Mouse (Mus musculus): ENCODE measurements around the gene Slc47a2. TPM values are rescaled to one million over a fixed set of nuclear protein-coding genes. Genes with fewer than 3 reads are reported as not detected.

Slc47a2 gene
- polyA plus RNA-seq, 1 experiment from 2014 or later, result 0.24 TPM

- Histone ChIP-seq H3K4me2 (ENCODE audit: low read depth, low read length) (no peak overlapping the region), H3K4me1 (ENCODE audit: control insufficient read depth, insufficient read depth, low read length) (no peaks in the 10 kb centered on the region), H3K4me3 (ENCODE audit: low read length) (no peak overlapping the region), H3K9ac (ENCODE audit: low read length) (no peak overlapping the region), H3K9me3 (replicated peaks; ENCODE audit: control insufficient read depth, low read length) (no peaks in the 10 kb centered on the region), H3K27me3 (ENCODE audit: control insufficient read depth, insufficient read depth, low read length) (no peaks in the 10 kb centered on the region), H3K36me3 (ENCODE audit: control insufficient read depth, insufficient read depth) (no peaks in the 10 kb centered on the region), H3K27ac (ENCODE audit: low read length) (no peak overlapping the region)
- WGBS, result 53% methylated on average over 2 of the region's 2 CpGs
- no peak for ATAC-seq (replicated peaks; ENCODE audit: extremely low read depth, insufficient read depth, low FRiP score)
Measured at GRCm38 (mm10) chr11:61277937-61278336, 64.7 kb downstream of the Slc47a2 start.

- Histone ChIP-seq H3K4me1 (ENCODE audit: control insufficient read depth, insufficient read depth, low read length) (no peaks in the 10 kb centered on the region), H3K36me3 (ENCODE audit: control insufficient read depth, insufficient read depth) (no peaks in the 10 kb centered on the region), H3K9ac (ENCODE audit: low read length) (no peak overlapping the region), H3K9me3 (replicated peaks; ENCODE audit: control insufficient read depth, low read length) (no peaks in the 10 kb centered on the region), H3K27me3 (ENCODE audit: control insufficient read depth, insufficient read depth, low read length) (no peaks in the 10 kb centered on the region), H3K27ac (ENCODE audit: low read length) (no peak overlapping the region), H3K4me2 (ENCODE audit: low read depth, low read length) (no peak overlapping the region), H3K4me3 (ENCODE audit: low read length) (no peak overlapping the region)
- ATAC-seq (replicated peaks; ENCODE audit: extremely low read depth, insufficient read depth, low FRiP score), result no peak
- 70% methylated on average over 3 of the region's 3 CpGs for WGBS
Measured at GRCm38 (mm10) chr11:61276482-61276881, 66.2 kb downstream of the Slc47a2 start.

- Histone ChIP-seq H3K9ac (ENCODE audit: low read length) (no peak overlapping the region), H3K27ac (ENCODE audit: low read length) (no peak overlapping the region), H3K4me2 (ENCODE audit: low read depth, low read length) (no peak overlapping the region), H3K27me3 (ENCODE audit: control insufficient read depth, insufficient read depth, low read length) (no peaks in the 10 kb centered on the region), H3K36me3 (ENCODE audit: control insufficient read depth, insufficient read depth) (no peaks in the 10 kb centered on the region), H3K4me3 (ENCODE audit: low read length) (no peak overlapping the region), H3K4me1 (ENCODE audit: control insufficient read depth, insufficient read depth, low read length) (no peaks in the 10 kb centered on the region), H3K9me3 (replicated peaks; ENCODE audit: control insufficient read depth, low read length) (no peaks in the 10 kb centered on the region)
- no peak for ATAC-seq (replicated peaks; ENCODE audit: extremely low read depth, insufficient read depth, low FRiP score)
- 63% methylated on average over 8 of the region's 8 CpGs for WGBS
Measured at GRCm38 (mm10) chr11:61275106-61275505, 67.6 kb downstream of the Slc47a2 start.

GRCm38 (mm10) chr11:61274421-61274820, 68.2 kb downstream of the Slc47a2 start:
- Histone ChIP-seq H3K36me3 (ENCODE audit: control insufficient read depth, insufficient read depth) (no peaks in the 10 kb centered on the region), H3K4me1 (ENCODE audit: control insufficient read depth, insufficient read depth, low read length) (no peaks in the 10 kb centered on the region), H3K4me3 (ENCODE audit: low read length) (no peak overlapping the region), H3K27me3 (ENCODE audit: control insufficient read depth, insufficient read depth, low read length) (no peaks in the 10 kb centered on the region), H3K9me3 (replicated peaks; ENCODE audit: control insufficient read depth, low read length) (no peaks in the 10 kb centered on the region), H3K4me2 (ENCODE audit: low read depth, low read length) (no peak overlapping the region), H3K9ac (ENCODE audit: low read length) (no peak overlapping the region), H3K27ac (ENCODE audit: low read length) (no peak overlapping the region)
- WGBS, result 50% methylated on average over 1 of the region's 1 CpGs
- ATAC-seq (replicated peaks; ENCODE audit: extremely low read depth, insufficient read depth, low FRiP score), result no peak

GRCm38 (mm10) chr11:61273928-61274327, 68.7 kb downstream of the Slc47a2 start:
- no peaks in the 10 kb centered on the region for H3K27me3 ChIP-seq (ENCODE audit: control insufficient read depth, insufficient read depth, low read length)
- ATAC-seq (replicated peaks; ENCODE audit: extremely low read depth, insufficient read depth, low FRiP score), result no peak
- no peaks in the 10 kb centered on the region for H3K36me3 ChIP-seq (ENCODE audit: control insufficient read depth, insufficient read depth)
- no peaks in the 10 kb centered on the region for H3K9me3 ChIP-seq (replicated peaks; ENCODE audit: control insufficient read depth, low read length)
- no peak overlapping the region for H3K27ac ChIP-seq (ENCODE audit: low read length)
- H3K4me3 ChIP-seq (ENCODE audit: low read length), result no peak overlapping the region
- H3K4me1 ChIP-seq (ENCODE audit: control insufficient read depth, insufficient read depth, low read length), result no peaks in the 10 kb centered on the region
- H3K9ac ChIP-seq (ENCODE audit: low read length), result no peak overlapping the region
- 76% methylated on average over 2 of the region's 2 CpGs for WGBS
- no peak overlapping the region for H3K4me2 ChIP-seq (ENCODE audit: low read depth, low read length)

GRCm38 (mm10) chr11:61271612-61272011, 71.0 kb downstream of the Slc47a2 start:
- Histone ChIP-seq H3K27ac (ENCODE audit: low read length) (no peak overlapping the region), H3K4me3 (ENCODE audit: low read length) (no peak overlapping the region), H3K9ac (ENCODE audit: low read length) (no peak overlapping the region), H3K36me3 (ENCODE audit: control insufficient read depth, insufficient read depth) (no peaks in the 10 kb centered on the region), H3K9me3 (replicated peaks; ENCODE audit: control insufficient read depth, low read length) (no peaks in the 10 kb centered on the region), H3K27me3 (ENCODE audit: control insufficient read depth, insufficient read depth, low read length) (no peaks in the 10 kb centered on the region), H3K4me1 (ENCODE audit: control insufficient read depth, insufficient read depth, low read length) (no peaks in the 10 kb centered on the region), H3K4me2 (ENCODE audit: low read depth, low read length) (no peak overlapping the region)
- no peak for ATAC-seq (replicated peaks; ENCODE audit: extremely low read depth, insufficient read depth, low FRiP score)

GRCm38 (mm10) chr11:61270406-61270805, 72.3 kb downstream of the Slc47a2 start:
- no peak overlapping the region for H3K4me2 ChIP-seq (ENCODE audit: low read depth, low read length)
- H3K27ac ChIP-seq (ENCODE audit: low read length), result no peak overlapping the region
- no peaks in the 10 kb centered on the region for H3K9me3 ChIP-seq (replicated peaks; ENCODE audit: control insufficient read depth, low read length)
- H3K9ac ChIP-seq (ENCODE audit: low read length), result no peak overlapping the region
- no peak for ATAC-seq (replicated peaks; ENCODE audit: extremely low read depth, insufficient read depth, low FRiP score)
- no peak overlapping the region for H3K4me3 ChIP-seq (ENCODE audit: low read length)
- WGBS, result 75% methylated on average over 5 of the region's 5 CpGs
- H3K27me3 ChIP-seq (ENCODE audit: control insufficient read depth, insufficient read depth, low read length), result no peaks in the 10 kb centered on the region
- H3K4me1 ChIP-seq (ENCODE audit: control insufficient read depth, insufficient read depth, low read length), result peaks cover 4% of the 10 kb centered on the region; the same call in 1 of the 2 replicates
- H3K36me3 ChIP-seq (ENCODE audit: control insufficient read depth, insufficient read depth), result no peaks in the 10 kb centered on the region

GRCm38 (mm10) chr11:61268626-61269349, 73.9 kb downstream of the Slc47a2 start:
- no peaks in the 10 kb centered on the region for H3K27me3 ChIP-seq (ENCODE audit: control insufficient read depth, insufficient read depth, low read length)
- H3K4me3 ChIP-seq (ENCODE audit: low read length), result no peak overlapping the region
- H3K27ac ChIP-seq (ENCODE audit: low read length), result no peak overlapping the region
- peaks cover 4% of the 10 kb centered on the region; the same call in 1 of the 2 replicates for H3K4me1 ChIP-seq (ENCODE audit: control insufficient read depth, insufficient read depth, low read length)
- no peak overlapping the region for H3K4me2 ChIP-seq (ENCODE audit: low read depth, low read length)
- no peak overlapping the region for H3K9ac ChIP-seq (ENCODE audit: low read length)
- WGBS, result 83% methylated on average over 6 of the region's 6 CpGs
- peaks cover 7% of the 10 kb centered on the region for H3K36me3 ChIP-seq (ENCODE audit: control insufficient read depth, insufficient read depth)
- no peak for ATAC-seq (replicated peaks; ENCODE audit: extremely low read depth, insufficient read depth, low FRiP score)
- H3K9me3 ChIP-seq (replicated peaks; ENCODE audit: control insufficient read depth, low read length), result no peaks in the 10 kb centered on the region

GRCm38 (mm10) chr11:61266551-61267533, 75.8 kb downstream of the Slc47a2 start, which contains the start of gene Aldh3a2:
Gene Aldh3a2 (minus strand): TSS chr11:61267464.
- ATAC-seq (replicated peaks; ENCODE audit: extremely low read depth, insufficient read depth, low FRiP score), result peak; percentile 100
- Histone ChIP-seq H3K27me3 (ENCODE audit: control insufficient read depth, insufficient read depth, low read length) (no peaks in the 10 kb centered on the region), H3K36me3 (ENCODE audit: control insufficient read depth, insufficient read depth) (peaks cover 22% of the 10 kb centered on the region), H3K4me2 (ENCODE audit: low read depth, low read length) (peak within 1 kb of the TSS; percentile 77), H3K27ac (ENCODE audit: low read length) (peak within 1 kb of the TSS; percentile 96), H3K4me1 (ENCODE audit: control insufficient read depth, insufficient read depth, low read length) (peaks cover 4% of the 10 kb centered on the region; the same call in 1 of the 2 replicates), H3K9me3 (replicated peaks; ENCODE audit: control insufficient read depth, low read length) (no peaks in the 10 kb centered on the region), H3K9ac (ENCODE audit: low read length) (peak within 1 kb of the TSS; percentile 95), H3K4me3 (ENCODE audit: low read length) (peak within 1 kb of the TSS; percentile 98)
- whole genome bisulfite sequencing, result under 1% methylated on average over 58 of the region's 58 CpGs

Measured in heart, embryonic 16.5 days (tissue).